Mouse (Mus musculus): ENCODE measurements around the gene 1700001C19Rik. TPM values are rescaled to one million over a fixed set of nuclear protein-coding genes. Genes with fewer than 3 reads are reported as not detected.

Gene 1700001C19Rik
- total and polyA plus RNA-seq, 3 experiments: 0.24 TPM; not detected in 2

GRCm38 (mm10) chr17:47462209-47462608 is 25.0 kb upstream of the 1700001C19Rik start:
- no peak for DNase-seq

GRCm38 (mm10) chr17:47461688-47462087 is 24.5 kb upstream of the 1700001C19Rik start:
- no peak for DNase-seq

DNA sequence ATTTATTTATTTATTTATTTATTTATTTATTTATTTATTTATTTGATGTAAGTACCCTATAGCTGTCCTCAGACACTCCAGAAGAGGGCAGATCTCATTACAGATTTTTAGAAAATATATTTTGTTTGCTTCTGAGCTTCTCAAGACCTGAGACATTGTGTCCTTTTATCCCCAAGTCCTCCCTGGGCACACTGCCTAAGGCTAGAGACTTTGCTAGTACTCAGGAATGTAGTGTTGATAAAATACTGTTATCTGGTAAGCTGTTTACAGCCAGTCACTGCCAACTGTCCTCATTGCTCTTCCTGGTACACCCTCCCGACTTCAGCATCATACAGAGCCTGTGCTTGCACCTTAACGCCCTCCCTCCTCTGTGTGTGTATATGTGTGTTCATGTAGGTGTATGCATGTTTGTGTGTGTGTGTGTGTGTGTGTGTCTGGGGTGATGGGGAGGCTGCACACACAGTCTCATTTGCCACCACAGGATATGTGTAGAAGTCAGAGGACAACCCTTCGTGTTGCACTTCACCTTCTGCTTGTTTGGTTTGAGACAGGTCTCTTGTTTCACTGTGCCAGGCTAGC is 22.3 kb upstream of the 1700001C19Rik start:
- DNase-seq: no peak

DNA sequence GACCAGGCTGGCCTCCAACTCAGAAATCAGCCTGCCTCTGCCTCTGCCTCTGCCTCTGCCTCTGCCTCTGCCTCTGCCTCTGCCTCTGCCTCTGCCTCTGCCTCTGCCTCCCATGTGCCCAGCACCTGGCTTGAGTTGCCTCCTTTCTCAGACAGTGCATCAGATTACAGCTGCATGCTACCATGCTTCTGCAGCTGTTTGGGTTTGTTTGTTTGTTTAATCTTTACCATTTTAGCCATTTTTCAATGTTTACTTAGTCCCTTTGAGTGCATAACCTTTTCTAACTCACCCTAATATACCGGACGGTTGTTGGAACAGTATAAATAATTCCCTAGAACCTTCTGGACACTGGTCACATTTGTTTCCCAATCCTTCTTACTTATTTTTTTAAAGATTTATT is 21.8 kb upstream of the 1700001C19Rik start:
- DNase-seq: no peak

DNA sequence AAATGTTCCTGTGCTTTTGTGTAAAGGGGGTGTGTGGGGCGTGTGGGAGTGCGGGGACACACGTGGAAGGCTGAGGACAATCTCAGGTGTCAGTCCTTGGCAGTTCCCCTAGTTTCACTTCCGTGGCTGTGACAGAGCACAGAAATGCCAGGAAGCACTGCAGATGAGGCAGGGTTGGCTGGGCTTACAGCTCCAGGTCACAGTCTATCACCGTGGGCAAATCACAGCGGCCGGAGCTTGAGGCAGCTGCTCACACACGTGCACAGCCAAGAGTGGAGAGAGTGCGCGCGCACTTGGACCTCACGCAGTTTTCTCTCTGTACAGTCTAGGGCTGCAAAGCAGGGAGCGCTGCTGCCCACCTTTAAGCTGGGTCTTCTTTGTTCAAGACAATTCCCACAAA is 21.1 kb upstream of the 1700001C19Rik start:
- no peak for DNase-seq

- DNase-seq: no peak
Measured at GRCm38 (mm10) chr17:47454675-47455074, 17.5 kb upstream of the 1700001C19Rik start.

GRCm38 (mm10) chr17:47452886-47453285 is 15.7 kb upstream of the 1700001C19Rik start:
- DNase-seq: no peak

GRCm38 (mm10) chr17:47450880-47451565 is 13.8 kb upstream of the 1700001C19Rik start:
- peak; percentile 54 for DNase-seq

GRCm38 (mm10) chr17:47450239-47450638 is 13.1 kb upstream of the 1700001C19Rik start:
- no peak for DNase-seq

- DNase-seq: no peak
Measured at GRCm38 (mm10) chr17:47449432-47449831, 12.3 kb upstream of the 1700001C19Rik start.

GRCm38 (mm10) chr17:47448523-47449372 is 11.6 kb upstream of the 1700001C19Rik start:
- DNase-seq: no peak

GRCm38 (mm10) chr17:47446561-47446960 is 9.4 kb upstream of the 1700001C19Rik start:
- no peak for DNase-seq

DNA sequence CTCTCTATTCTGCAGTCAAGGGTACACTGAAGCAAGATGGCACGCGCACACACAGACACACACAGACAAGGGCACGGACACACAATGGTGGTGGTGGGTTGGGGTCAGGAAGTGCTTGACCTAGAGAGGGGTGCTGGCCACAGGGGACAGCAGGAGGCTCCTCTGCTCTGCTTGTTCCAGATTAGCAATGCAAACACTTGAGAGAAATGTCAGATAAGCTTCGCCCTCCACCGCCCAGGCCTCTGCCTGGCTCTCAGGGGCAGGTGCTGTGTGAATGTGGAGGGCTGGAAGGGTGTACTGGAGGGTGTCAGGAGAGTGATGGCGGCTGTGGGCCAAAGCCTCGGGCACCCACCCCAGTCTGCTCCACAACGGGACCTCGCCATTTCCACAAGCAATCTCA is 8.8 kb upstream of the 1700001C19Rik start:
- no peak for DNase-seq

DNA sequence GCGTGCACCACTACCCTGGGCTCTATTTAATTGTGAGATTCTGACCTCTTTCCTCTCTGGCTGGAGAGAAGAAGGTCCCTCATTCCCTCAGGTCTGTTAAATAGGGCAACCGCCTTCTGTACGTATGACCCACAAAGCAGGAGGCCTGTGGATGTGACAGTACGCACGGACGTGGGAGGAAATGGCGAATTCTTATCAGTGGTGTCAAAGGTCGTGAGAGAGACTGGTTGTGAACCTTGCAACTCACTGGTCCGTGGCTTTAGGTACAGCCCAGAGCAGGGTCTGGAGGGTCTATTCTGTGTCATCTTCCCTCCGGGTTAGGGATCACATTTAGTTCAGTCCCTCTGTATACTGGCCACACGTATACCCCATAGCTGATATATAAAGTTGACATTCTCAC is 8.3 kb upstream of the 1700001C19Rik start:
- no peak for DNase-seq

DNA sequence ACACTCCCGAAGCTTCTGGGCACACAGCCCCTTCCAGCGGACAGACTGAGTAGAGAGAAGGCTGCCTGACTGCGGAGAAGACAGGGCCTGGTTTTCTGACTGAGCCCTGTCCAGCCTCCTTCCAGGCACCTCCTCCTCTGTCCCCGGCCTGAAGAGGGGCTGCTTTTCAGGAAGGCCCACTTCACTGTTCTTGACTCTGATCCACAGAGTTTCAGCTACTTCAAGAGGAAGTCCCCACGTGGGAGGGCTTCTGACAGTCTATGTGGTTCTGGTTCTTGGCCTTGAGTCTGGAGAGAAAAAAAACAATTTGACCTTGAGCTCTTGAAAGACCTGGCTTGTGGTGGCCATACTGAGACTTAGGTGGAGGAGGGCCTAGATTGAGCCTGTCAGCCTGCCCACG is 6.9 kb upstream of the 1700001C19Rik start:
- DNase-seq: no peak

- no peak for DNase-seq
Measured at GRCm38 (mm10) chr17:47442271-47442670, 5.1 kb upstream of the 1700001C19Rik start.

GRCm38 (mm10) chr17:47441296-47442051 is 4.3 kb upstream of the 1700001C19Rik start:
- DNase-seq: no peak

DNA sequence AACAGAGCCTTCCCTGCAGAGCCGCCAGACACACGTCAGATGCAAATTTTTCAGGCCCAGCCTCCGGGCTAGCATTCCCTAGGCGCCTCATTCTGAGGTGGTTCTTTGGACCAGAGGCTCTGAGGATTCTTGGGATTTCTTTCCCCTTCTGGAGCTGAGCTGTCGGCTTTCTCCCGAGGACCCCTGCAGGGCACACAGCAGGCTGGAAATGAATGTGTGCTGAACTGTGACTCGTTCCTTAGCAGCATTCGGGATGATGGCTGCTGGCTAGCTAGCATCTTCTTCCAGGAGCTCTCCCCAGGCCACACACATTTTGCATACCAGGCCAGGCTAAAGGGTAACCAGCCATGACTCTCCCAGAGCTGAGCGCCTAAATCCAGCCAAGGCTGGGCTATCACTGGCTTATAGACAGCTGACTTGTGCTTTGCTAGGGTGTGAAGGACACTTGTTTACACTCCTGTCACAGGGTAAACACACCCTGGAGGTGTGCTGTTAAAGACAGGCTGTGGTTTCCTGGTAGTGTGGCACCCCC is 3.2 kb upstream of the 1700001C19Rik start:
- DNase-seq: no peak

- peak; percentile 34 for DNase-seq
Measured at GRCm38 (mm10) chr17:47439396-47440028, 2.3 kb upstream of the 1700001C19Rik start.

- no peak for DNase-seq
Measured at GRCm38 (mm10) chr17:47438611-47439010, 1.4 kb upstream of the 1700001C19Rik start.

DNA sequence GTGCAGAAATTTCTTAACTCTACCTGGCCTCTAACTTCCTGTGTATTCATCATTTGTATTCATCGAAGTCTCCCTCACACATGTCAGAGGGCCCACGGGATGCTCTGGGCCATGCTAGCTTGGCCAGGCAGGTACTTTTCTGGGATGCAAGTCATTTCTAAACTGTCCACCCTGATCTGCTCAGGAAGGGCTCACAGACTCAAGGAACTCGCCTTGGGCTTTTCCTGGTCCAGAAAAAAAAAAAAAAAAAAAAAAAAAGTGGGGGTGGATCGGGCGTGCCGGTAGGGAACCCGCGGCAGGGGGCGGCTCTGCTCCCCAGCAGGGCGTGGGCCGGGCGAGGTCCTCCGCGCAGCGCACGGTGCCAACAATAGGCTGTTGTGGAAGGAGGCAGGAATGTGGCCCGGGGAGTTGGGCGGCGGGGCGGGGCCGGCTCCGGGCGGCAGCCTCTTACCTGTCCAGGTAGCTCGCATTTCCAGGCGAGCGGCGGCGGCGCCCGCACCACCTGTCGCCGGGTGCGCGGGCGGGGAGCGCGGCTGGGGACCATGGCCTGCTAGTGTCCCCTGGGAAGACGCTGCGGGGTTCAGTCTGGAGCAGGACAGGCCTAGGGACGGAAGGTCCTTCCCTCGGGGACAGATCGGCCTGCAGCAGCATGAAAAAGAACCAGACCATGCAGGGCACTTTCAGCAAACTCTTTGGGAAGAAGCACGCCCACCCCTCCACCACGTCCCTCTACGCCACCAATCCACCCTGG is 845 bp downstream of the 1700001C19Rik start, which contains the start of gene AI661453:
Gene AI661453, plus strand, starts transcription at position 460 of the 751 bp plus-strand sequence.
- peak; percentile 35 for DNase-seq

Data from adrenal gland, adult 2 months (tissue).